Mouse (Mus musculus) kidney, adult 2 months (tissue): Measurements from ENCODE around the gene Cnot6.

ENCODE experiments used
- CTCF ChIP-seq: fragments of 200-500 bp; conservative IDR thresholded peaks from 2 replicates; pipeline ENCODE4 v1.5.1; 2011; ENCODE audit warnings: low read depth, mild to moderate bottlenecking, control low read depth, low read length, moderate library complexity, mixed read lengths; ENCODE audit not compliant: insufficient read depth, insufficient read length
- POLR2A ChIP-seq: fragments of 200-500 bp; IDR thresholded peaks from one replicate; pipeline ENCODE4 v1.6.1; 2011; ENCODE audit warnings: low read depth, low read length, control low read depth

DNA sequence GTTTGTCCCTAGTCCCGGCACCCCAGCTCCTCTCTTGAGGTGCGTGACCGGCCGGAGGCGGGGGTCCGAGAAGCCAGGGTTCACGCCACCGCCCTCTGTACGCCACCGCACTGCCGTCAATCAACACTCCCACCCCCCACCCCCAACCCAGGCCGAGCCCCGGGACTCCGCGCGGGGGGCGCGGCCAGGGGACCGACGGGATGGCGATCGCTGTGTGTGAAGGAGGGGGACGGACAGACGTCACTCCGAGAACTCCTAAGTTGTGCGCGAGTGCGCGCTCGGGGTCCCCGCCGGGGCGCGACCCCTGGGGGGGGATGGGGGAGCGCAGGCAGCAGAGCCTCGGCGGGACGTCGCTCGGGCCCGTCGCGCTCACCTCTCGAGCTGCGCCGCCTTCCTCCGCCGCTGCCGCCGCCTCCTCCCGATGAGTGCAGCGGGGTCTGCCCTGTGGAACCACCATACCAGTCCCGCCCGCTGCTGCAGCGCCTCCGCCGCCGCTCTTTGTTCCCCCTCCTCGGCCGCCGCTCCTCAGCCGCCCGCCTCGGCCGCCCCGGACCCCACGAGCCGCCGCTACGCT is 455 bp downstream of the Cnot6 start:
- TF ChIP-seq CTCF, result no peak
- no peak for TF ChIP-seq POLR2A
